Mouse (Mus musculus): ENCODE data around the gene Inpp4a. TPM values are rescaled to one million over a fixed set of nuclear protein-coding genes. Genes with fewer than 3 reads are reported as not detected.

The Inpp4a gene
- total RNA-seq, 2 experiments from 2014 or later = 23.2 to 44.2 TPM

- ATAC-seq (ENCODE audit: poor library complexity, severe bottlenecking) = peak; percentile 10; the same call in 1 of the 2 replicates
Observed at GRCm38 (mm10) chr1:37318558-37318957, 18.9 kb downstream of the Inpp4a start.

DNA sequence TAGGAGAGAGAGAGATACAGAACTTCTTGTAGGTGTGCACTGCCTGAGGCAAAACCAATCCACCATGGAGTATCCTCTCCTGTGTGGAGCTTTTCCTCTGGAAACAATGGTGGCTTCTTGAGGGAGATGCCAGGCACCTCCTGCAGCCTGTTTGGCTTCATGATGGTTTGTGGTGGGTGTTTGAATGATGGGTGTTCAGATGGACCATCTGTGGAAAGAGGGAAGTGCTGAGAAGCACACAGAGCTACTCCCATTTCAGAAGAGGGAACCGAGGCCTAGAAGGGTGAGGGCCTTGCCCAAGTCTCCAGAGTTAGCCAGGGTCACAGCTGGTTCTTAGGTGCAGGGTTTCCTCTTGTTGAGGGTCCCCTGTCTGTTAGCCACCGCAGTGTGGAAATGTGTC, 23.0 kb downstream of the Inpp4a start:
- ATAC-seq (ENCODE audit: poor library complexity, severe bottlenecking) = peak; percentile 75

DNA sequence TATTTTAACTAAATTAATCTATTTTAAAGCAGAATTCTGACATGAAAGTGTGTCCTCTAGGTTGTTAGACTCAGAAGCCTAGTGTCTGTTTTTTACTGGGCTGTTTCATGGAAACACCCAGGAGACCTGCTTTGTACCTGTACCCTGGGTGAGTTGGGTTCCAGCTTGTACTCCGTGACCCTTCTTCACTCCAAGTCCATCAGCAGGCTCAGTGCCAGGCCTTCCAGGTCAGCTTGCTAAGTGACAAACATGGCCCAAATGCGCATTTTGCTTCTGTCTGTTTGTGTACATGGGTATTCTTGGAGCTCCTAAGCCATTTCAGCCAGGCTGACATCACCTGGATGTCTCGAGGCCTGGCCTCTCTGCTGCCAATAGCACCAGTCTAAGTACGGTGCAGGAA, 23.5 kb downstream of the Inpp4a start:
- no peak for ATAC-seq (ENCODE audit: poor library complexity, severe bottlenecking)

DNA sequence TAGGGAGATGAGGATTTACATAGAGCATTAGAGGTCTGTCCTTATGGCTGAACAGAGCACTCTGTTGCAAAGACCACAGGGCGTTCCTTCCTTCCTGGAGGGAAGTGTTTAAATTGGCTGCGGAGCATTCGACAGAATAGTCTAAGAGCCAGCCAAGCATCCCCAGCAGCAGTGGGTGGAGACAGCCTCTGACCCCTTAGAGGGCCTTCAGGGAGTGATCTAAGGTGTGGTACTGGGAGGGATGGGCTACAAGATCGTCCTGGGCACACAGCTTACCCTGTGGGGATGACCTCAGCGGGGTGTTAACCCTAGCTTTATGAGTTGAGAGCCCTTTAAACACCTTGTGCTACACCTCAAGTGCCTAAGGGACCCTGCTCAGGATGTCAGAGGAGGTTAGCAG, 24.9 kb downstream of the Inpp4a start:
- peak; percentile 18; the same call in 1 of the 2 replicates for ATAC-seq (ENCODE audit: poor library complexity, severe bottlenecking)

GRCm38 (mm10) chr1:37327311-37327710, 27.6 kb downstream of the Inpp4a start:
- ATAC-seq (ENCODE audit: poor library complexity, severe bottlenecking) = peak; percentile 18; the same call in 1 of the 2 replicates

- ATAC-seq (ENCODE audit: poor library complexity, severe bottlenecking) = no peak
Observed at GRCm38 (mm10) chr1:37329132-37329531, 29.5 kb downstream of the Inpp4a start.

- ATAC-seq (ENCODE audit: poor library complexity, severe bottlenecking) = no peak
Observed at GRCm38 (mm10) chr1:37329831-37330230, 30.2 kb downstream of the Inpp4a start.

DNA sequence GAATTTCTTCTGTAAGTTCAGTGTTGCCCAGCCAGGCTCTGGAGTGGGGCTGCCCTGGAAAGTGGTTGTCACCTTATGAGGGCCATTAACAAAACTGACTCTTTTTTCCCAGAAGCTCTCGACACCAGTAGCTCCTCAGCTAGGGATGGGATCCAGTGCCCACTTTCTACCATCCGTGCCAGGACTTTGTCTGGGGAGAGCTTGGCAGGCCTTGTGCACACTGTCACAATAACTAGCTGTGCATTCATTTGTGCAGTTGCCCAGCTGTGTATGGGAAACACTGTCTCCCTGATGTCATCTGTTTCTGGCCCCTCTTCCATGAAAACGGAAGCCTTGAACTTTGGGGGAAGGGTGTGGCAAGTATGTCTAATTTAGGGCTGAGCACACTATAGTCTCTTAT, 33.1 kb downstream of the Inpp4a start:
- ATAC-seq (ENCODE audit: poor library complexity, severe bottlenecking) = no peak

- no peak for ATAC-seq (ENCODE audit: poor library complexity, severe bottlenecking)
Observed at GRCm38 (mm10) chr1:37333741-37334440, 34.2 kb downstream of the Inpp4a start.

DNA sequence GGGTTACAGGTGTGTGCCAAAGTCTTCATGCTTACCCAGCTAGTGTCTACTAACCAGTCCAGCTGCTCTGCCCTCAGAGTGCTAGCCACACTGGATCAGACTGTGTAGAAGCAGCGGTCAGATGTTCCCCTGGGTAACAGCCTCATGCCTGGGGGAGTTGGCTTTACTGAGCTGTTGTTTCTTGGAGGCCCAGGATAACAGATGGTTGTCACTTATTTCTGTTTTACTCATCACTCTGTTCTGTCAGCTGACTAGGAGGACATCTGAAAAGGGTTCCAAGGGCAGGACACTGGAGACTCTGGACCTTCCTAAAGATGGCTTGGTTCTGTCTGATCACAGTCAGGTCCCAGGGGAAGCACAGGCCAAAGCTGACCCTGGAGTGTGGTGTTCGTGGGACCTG, 36.4 kb downstream of the Inpp4a start:
- no peak for ATAC-seq (ENCODE audit: poor library complexity, severe bottlenecking)

GRCm38 (mm10) chr1:37336794-37337193, 37.1 kb downstream of the Inpp4a start:
- ATAC-seq (ENCODE audit: poor library complexity, severe bottlenecking) = no peak

- no peak for ATAC-seq (ENCODE audit: poor library complexity, severe bottlenecking)
Observed at GRCm38 (mm10) chr1:37337273-37337672, 37.6 kb downstream of the Inpp4a start.

DNA sequence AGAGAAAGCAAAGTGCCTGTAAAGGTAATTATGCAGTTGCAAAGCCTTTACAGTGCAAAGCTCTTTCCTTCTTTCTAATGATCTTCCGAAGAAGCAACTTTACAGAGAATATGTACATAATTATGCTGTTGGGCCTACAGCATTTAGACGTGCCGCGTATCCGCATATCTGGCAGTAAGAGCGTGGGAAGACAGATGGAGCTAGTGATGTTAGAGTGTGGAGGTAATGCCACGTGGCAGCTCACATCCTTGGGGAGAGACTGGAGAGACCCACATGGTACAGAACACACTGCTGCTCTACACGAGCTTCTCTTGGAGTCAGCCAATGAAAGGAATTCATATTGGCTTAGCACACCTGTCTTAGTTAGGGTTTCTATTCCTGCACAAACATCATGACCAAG, 39.5 kb downstream of the Inpp4a start:
- ATAC-seq (ENCODE audit: poor library complexity, severe bottlenecking) = no peak

DNA sequence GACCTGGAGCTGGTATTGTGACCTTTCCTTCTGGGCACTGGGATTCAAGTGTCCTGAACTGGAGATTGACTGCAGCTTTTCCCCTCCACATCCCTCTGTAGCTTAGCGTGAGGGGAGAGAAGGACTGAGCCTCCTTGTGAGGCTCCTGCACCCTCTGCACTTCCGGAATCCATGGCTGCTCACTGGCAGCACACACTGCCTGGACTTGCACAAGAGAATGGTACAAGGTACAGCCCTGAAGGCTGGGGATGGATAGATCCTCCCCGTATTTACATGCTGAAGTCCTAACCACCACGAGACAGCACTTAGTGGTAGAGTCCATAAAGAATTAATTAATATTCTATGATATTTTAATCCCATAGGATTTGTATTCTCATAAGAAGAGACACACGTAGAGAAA, 41.7 kb downstream of the Inpp4a start:
- no peak for ATAC-seq (ENCODE audit: poor library complexity, severe bottlenecking)

- no peak for ATAC-seq (ENCODE audit: poor library complexity, severe bottlenecking)
Observed at GRCm38 (mm10) chr1:37341914-37342313, 42.2 kb downstream of the Inpp4a start.

DNA sequence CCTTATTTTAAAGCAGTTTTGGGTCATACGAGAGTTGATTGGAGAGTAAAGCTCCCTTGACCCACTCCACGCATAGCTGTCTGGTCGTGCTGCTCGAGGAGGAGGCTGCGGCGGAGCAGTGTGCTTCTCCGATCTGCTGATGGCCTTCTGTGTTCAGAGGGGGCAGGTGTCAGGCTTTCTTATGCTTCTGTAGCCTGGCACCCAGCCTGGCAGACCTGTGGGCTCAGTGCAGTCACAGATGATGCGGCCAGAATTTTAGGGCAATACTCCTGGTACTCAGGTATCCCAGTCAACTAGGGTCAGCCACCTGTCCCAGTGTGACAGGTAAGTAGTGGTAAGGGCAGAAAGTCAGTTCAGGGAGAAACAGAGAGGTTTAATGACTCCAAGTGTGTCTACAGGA, 42.9 kb downstream of the Inpp4a start:
- ATAC-seq (ENCODE audit: poor library complexity, severe bottlenecking) = no peak

DNA sequence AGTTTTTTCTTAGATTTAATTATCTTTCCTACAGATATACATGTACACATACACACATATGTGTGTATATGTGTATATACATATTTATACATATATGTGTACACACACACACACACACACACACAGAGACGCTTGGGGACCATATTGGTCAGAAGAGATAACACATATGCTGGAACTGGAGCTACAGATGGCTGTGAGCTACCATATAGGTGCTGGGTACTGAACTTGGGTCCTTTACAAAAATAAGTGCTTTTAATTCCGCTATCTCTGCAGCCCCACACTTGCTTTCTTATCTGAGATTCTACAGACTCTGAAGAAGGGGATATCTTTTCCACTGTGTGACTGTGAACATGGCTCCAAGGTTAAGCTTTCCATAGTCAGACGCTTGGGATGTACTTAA, 43.6 kb downstream of the Inpp4a start:
- no peak for ATAC-seq (ENCODE audit: poor library complexity, severe bottlenecking)

GRCm38 (mm10) chr1:37344223-37344916, 44.7 kb downstream of the Inpp4a start:
- peak; percentile 84 for ATAC-seq (ENCODE audit: poor library complexity, severe bottlenecking)

DNA sequence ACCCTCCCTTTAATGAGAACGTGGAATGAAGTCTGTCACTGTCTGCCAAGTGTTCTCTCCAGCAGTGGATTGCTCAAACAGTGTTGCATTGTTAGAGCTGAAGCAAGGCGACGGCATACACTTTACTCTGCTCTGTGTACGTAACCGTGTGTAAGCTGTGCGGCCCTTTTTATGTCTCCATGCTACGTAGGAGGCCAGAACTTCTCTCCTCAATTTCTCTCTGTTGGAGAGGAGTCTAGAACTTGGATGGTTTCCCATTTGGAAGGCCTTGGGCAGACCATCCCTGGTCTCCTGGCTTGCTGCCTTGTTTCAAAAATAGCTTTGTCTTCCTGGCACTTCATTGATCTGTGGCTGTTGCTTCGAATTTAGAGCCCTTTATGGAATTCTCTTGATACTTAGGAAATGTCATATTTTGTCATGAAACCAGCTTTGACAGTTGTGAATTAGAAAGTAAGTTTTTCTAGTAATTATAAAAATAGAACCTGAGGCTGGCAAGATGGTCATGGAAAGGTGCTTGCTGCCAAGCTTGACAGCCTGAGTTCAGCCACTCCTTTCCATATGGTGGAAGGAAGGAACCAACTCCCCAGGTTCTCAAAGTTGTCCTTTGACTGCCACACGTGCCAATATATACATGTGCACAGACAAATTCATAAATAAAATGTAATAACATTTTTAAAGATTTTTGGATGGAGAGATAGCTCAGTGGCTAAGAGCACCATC, 47.9 kb downstream of the Inpp4a start:
- no peak for ATAC-seq (ENCODE audit: poor library complexity, severe bottlenecking)

DNA sequence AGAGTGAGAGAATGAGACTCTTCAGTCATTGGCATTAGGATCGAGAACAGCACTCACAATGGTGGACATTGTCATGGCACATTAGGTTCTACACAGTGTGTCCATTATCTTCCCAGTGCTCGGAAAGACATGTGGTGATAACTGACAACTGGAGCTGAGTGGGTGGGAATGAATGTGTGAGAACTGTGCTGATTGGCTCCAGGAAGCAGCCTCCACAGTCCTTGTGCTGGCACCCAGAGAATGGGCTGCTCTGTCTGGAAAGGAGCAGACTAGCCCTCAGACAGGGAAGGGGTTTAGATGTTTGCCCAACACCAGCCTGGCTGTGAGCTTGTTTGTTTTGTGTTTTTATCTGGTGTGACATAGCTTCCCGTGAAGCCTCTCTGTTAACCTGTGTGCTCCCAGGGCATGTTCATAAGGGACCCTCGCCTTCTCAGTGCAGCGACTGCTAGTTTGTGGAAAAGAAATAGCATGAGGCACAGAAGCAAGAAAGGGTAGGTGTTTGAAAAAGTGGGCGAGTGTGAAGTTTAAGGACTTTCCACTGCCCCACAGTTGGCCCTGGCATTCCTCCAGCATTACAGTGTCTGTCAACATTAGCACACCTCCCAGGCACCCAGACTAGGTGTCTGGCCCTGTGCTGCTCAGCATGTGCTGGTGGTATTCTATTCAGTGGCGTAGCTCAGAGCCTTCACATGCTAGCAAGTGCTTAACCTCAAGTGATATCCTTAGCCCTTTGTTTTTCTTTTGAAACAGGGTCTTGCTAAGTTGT, 51.4 kb downstream of the Inpp4a start:
- ATAC-seq (ENCODE audit: poor library complexity, severe bottlenecking) = no peak

DNA sequence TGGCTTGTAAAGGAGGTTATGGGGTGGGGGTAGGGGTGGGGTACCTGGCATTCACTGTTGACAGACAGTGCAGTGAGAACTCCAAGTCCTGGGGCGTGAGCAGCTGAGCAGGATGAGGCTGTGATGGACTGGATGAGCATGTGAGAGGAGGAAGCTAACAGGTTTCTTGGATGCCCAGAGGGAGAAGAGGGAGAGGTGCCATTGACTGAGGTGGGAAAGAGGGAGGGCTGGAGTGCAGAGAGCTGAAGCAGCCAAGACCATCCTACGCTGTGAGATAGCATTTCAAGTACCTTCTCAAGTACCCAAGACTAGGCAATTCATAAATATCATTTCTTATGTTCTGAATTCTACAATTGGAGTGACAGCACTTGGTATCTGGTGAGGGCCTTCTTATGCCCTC, 52.3 kb downstream of the Inpp4a start:
- no peak for ATAC-seq (ENCODE audit: poor library complexity, severe bottlenecking)

All from megakaryocyte, adult 5-6 weeks (primary cell).